Mouse (Mus musculus): Measurements from ENCODE around the gene Aifm2.

Aifm2 gene

DNA sequence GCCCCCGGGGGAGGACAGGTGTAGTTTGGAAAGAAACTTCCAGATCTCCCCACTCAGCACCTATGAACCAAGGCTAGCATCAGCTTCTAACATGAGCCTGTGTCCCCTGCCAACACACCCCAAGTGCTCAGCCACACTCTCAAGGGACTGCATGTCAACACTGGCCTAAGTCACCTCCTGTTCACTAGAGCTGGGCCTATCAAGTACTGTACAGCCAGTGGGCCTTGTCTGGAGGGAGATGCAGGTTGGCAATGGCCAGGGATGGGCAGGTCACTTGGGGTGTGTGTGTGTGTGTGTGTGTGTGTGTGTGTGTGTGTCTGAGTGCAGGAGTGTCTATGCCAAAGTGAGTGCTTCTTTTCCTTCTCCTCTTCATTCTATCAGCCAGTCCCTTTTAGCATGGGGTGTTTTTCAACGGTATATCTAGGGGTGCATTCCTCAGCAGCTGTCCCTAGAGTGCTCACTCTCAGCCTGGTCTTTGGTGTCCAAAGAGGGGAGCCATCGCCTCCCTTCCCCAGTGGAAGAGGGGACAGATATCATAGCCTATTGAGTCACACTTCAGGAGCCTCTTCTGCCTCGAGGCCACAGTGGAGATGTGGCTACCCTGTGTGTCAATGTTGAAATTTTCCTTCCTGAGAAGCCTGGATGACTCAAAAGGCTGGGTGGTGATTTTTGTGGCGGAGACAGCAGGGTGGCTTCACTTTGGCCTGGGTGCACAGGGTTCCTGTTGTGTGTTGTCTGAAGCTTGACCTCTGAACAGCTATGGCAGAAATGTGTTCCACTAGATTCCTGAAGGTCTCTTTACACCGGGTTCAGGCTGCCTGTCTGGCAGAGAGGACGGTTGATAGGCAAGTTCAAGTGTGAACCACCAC, 1.2 kb downstream of the Aifm2 start:
- DNase-seq (ENCODE audit: low spot score in 2 of 2) = no peak

DNA sequence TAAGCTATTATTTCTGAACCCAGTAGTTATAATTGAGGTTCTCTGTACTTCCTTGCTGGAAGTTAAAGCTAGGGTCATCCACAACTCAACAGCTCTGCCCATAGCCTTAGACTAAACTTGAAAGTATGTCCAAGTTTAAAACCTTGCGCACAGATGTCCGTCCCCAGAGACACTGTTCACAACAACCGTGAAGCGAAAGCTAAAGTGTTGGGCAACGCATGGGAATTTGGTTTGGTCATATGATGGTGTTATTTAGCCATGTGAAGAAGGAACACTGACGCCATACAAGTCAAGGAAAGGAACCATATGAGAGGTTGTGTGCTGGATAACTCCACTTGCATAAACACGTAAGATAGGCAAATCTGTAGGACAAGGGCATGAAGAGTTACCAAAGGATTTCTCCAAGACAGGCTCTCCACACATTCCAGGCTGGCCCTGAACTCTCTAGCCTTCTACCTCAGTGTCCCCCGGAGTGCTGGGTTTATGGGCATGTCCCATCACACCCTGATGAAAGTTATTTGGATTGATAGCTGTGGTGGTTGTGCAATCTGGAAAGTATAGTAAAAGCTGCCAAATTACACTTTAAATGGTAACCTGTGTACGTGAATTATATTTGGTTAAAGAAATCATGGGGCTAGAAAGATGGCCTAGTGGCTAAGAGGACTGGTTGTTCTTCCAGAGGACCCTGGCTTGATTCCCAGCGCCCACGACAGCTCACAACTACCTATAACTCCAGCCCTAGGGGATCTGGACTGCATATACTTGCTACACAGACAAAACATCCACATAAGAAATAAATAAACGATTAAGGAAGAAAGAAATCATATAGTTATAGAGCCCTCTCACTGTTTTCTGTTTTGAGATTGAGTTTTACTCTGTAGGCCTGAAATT, 2.6 kb downstream of the Aifm2 start:
- no peak for DNase-seq (ENCODE audit: low spot score in 2 of 2)

DNA sequence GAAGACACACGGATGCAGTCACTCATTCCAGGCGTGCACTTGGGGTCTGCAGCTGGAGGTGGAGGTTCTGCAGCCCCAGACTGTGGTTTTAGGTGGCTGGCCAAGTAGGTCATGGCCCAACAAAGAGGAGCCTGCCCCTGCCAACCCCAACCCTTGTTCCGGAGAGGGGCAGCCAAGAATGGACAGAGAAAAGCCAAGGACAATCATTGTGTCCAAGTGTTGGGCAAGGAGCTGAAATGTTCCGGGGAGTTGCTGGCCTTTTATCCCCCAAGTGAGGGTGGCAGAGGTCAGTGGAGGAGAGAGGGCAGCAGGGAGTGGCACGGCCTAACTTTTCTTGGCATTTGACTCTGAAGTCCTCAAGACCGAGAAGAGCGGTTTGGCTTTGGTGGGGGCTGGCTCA, 5.3 kb downstream of the Aifm2 start:
- no peak for DNase-seq (ENCODE audit: low spot score in 2 of 2)

DNA sequence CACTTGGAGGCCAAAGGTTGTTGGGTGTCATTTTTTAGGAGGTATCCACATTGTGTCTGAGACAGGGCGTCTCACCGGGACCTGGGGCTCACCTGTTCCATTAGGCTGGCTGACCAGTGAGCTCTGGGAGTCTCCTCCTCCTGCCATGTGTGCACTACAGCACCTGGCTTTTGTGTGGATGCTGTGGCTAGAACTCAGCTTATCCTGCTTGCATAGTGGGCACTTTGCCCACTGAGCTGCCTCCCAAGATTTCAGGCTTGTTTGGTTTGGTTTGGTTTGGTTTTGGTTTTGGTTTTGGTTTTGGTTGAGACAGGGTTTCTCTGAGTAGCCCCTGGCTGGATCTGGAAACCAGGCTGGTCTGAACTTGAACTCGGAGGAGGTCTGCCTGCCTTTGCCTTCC, 7.2 kb downstream of the Aifm2 start:
- no peak for DNase-seq (ENCODE audit: low spot score in 2 of 2)

DNA sequence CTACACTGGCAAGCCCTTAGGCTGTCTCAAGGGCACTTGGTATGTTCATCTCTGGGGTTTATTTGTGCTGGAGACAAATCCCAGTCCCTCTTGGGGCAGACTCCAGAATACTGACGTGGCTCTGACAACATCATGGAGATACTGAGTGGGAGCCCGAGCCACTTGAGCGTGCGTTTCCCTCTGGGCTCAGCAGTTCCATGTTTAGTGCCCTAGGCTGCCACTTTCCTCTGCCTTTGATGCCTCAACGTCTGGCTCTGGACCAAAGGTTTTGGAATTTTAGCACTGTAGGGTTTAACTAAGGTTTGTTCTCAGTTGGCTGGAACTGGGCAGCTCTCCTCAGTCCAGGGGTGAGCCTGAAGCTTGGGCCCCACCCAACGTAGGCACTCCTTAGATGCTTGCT, 8.2 kb downstream of the Aifm2 start:
- no peak for DNase-seq (ENCODE audit: low spot score in 2 of 2)

DNA sequence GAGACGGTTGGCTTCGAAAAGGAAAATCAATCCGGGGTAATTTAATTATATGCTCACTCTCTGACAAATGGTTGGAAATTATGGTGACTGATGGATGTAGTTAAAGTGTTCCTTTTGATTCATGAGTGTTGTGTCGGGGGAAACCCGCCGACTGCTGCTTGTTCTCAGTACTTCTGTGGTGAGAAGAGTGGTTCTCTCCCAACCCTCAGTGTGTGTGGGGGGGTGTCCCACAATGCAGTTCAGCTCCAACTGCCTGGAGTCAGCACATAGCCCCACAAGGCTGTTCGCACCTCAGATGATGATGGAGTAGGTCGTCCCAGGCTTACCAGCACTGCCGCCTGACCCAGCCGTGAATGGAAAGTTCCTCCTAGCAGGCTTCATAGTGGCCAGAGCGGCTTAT, 14.1 kb downstream of the Aifm2 start:
- DNase-seq (ENCODE audit: low spot score in 2 of 2) = no peak

DNA sequence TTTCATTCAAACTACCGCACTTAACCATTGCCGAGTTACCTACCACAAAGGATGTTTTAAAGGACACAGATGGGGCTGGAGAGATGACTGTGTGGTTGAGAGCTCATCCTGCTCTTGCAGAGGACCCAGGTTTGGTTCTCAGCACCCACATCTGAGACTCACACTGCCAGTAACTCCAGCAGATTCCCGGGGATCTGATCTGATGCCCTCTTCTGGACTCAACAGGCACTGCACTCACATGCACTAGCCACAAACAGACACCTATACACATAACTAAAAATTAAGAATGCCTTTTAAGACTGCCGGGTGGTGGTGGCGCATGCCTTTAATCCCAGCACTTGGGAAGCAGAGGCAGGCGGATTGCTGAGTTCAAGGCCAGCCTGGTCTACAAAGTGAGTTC, 15.1 kb downstream of the Aifm2 start:
- DNase-seq (ENCODE audit: low spot score in 2 of 2) = no peak

DNA sequence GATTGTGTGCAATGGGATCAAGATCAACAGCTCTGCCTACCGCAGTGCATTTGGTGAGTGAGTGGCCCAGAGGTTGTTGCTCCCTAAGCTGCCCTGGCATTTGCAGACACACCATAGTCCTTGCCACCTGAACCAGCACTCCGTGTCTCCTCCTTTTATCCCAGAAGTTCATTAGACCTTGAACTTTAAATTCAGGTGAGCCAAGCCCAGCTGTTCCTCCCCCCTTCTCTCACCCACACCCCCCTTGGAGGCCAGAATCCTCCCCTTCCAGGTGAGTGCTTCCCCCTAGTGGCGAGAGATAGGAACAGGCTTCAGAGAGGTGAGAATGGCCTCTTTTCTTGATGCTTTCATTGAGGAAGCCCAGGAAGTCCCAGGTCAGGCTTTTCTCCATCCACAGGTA, 19.3 kb downstream of the Aifm2 start:
- DNase-seq (ENCODE audit: low spot score in 2 of 2) = peak in 1 of 2 experiments; percentile 23

DNA sequence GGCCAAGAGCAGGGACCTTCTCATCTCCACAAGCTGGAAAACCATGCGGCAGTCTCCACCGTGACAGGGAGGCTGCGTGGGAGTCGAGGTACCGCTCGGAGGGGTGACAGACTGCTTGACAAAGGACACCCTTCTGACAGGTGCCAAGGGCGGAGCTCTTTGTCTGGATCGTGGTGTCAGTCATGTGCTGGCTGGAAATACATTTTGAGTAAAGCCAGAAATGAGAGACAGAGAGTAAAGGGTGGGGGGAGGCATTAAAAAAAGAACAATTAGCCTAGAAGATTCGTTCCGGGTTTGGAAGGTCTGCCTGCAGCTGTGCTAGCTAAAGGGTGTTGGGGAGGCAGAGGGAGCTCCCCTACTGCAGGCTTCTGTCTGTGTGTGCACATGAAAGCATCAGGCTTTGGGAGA, 21.6 kb downstream of the Aifm2 start:
- DNase-seq (ENCODE audit: low spot score in 2 of 2) = no peak

DNA sequence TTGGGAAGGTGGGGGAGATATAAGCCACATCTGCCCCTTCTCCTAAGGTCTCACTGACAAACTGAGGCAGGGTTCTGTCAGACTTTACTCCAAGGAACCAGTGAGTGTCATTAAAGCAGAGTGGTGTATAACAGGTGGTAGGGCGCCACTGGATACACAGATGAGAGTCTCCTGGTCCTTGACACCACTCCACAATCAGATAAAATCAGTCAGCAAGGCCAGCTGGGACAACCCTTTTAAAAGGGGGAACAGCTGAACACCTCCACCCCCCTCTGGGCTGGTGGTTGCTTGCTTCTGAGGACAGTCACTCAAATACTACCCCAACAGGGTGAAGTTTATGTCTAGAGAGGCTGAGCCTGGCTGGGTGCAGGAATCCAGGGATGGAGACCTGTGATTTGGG, 22.5 kb downstream of the Aifm2 start:
- DNase-seq (ENCODE audit: low spot score in 2 of 2) = no peak

DNA sequence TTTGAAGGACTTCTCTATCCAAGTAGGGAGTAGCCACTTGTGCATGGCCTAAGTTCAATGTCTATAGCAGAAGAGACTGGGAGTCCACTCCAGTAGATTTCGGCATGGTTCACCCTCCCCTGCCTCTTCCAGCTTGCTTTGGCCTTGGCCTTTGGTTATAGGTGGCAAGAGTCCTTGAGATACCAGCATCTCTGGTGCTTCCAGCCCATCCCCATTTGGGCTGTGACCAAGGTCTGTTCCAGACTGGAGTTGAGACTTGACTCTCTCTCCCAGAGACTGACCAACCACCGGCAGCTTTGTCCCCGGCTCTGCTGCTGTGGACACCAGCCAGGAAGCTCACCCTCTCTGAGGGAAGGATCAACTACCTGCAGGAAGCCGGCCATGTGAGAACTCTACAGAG, 23.1 kb downstream of the Aifm2 start:
- DNase-seq (ENCODE audit: low spot score in 2 of 2) = no peak

DNA sequence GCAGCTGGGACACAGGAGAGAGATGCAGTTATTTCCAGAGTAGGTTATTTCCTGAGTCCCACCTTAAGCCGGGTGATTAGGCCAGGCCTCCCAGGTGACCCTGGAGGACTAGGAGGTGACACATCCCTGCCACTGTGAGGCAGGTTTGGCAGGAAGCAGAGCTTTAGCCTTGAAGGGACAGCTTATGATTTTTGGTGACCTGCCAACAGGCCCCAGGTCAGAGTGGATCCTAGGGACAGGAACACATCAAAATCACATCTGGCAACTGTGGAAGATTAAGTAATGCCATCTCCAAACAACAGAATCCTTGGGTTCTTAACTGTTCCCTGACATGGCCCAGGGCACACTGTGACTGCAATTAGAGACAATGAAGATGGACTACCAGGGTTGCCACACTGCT, 26.2 kb downstream of the Aifm2 start:
- no peak for DNase-seq (ENCODE audit: low spot score in 2 of 2)

DNA sequence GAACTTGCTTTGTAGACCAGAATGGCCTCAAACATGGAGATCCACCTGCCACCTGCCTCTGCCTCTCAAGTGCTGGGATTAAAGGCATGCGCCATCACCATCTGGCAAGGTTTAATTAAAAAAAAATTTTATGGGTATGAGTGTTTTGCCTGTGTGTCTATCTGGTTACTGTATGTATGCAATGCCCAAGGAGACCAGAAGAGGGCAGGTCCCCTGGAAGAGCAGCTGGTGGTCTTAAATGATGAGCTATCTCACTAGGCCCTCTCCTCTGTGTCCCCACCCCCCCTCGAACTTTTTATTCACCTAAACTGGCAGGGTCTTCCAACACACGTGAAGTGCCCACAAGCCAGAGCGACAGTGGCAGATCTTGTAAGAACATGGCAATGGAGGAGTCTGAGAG, 26.8 kb downstream of the Aifm2 start:
- DNase-seq (ENCODE audit: low spot score in 2 of 2) = no peak

DNA sequence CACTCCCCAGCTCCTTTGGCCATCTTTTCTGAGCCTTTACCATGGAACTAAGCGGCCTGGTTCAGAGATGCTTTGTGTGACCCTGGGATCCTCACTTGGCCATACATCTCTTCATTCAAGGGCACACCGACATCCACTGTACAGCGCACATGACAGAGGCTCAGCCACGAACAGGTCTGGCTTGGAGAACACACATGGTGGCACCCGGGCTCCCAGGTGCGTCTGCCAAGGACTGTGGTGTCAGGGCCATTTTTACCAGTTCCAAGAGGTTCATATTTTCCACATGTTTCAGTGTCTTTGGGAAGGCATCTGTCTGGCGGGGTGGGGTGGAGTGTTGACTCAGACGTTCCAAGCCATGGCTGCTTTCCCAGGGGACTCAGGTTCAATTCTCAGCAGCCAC, 27.3 kb downstream of the Aifm2 start:
- DNase-seq (ENCODE audit: low spot score in 2 of 2) = no peak

DNA sequence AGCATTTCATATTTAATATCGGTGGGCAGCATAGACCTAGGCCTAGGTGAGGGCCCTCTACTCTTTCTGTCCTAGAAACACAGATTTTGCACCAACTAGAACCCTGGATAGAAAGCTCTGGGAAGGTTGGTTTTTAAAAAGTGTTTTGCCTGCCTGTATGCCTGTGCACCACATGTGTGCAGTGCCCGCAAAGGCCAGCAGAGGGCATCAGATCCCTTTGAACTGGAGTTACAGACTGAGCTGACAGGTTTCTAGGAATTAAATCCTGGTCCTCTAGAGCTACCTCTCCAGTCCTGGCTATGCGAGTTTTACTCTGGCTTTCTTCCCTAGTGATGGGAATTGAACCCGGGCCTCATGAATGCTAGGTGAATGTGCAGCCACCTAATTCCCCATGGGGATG, 30.1 kb downstream of the Aifm2 start:
- no peak for DNase-seq (ENCODE audit: low spot score in 2 of 2)

DNA sequence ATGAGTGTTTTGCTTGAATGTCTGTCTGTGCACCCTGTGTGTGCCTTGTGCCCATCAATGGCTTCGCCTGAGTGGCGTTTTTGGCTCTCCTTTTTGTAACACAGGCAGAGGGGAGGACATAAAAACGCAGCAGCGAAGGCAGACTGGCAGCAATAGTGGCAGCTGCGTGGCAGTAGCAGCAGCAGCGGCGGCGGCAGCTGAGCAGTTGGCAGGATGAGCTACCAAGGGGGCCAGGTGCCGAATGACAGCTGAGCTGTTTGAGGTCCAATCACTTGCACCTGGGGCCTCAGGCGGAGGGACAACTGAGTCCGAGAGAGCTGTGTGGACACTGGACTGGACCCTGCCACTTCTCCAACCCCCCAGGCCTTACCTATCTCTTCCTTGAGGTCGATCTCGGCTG, 32.2 kb downstream of the Aifm2 start:
- no peak for DNase-seq (ENCODE audit: low spot score in 2 of 2)

DNA sequence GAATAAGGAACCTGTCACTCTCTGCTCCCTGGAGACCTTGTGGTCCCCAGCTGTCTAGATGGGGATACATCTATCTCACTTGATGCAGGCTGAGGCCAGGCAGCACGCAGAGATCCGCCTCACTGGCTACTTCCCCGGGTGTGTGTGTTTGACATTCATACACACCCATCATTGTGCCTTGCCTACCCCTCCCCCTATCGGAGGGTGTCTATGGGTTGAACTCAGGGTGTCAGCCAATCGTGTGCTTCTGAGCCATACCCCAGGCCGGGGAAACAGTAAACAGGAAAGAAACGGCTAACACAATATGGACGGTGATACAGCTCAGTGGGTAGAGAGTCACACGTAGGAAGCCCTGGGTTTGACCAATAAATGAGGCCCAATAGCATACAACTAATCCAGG, 35.0 kb downstream of the Aifm2 start:
- no peak for DNase-seq (ENCODE audit: low spot score in 2 of 2)

DNA sequence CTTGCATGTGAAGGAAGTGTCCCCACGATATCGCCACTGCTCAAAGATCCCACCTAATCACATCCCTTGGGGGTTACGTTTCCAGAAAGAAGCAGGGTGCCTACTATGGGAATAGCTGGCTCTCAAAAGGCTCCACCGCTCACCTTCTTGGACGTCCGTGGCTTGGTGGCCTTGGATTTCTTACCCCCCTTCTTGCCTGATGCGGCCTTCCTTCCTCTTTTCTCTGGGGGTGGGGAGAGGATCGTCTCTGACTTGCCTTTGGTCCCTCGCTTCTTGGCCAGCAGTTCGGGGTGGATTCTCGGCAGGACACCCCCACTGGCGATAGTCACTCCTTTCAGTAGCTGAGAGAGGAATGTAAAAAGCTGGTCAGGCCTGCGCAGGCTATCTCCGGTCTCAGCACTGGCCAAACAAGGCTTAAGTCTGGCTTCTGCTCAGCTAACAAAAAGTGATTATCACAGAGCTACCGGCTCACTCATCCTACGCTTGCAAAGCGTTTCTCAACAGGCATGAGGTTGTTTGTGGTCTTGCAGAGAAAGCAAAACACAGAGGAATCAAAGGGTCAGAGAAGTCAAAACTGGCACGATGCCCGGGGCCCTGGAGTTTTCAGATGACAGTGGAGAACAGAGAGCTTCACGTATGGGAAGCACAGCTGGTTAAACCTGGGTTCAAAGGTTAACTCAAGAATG, 36.6 kb downstream of the Aifm2 start:
- DNase-seq (ENCODE audit: low spot score in 2 of 2) = no peak

DNA sequence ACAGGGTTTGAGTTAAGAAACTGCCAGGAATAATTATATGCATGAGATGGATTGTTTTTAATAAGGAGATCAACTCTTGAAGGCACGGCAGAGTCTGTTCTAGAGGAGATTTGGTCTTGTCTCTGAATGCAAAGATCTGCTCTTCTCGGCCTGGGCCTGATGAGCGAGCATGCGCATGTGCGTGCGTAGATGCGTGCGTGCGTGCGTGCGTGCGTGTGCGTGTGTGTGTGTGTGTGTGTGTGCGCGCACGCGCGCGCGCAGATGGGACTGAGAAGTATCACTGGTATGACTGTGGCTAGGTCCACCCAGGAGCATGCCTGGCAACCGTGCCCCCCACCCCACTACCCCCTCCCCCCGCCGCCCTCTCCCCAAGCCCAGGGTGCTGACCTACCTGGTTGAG, 38.0 kb downstream of the Aifm2 start:
- DNase-seq (ENCODE audit: low spot score in 2 of 2) = no peak

DNA sequence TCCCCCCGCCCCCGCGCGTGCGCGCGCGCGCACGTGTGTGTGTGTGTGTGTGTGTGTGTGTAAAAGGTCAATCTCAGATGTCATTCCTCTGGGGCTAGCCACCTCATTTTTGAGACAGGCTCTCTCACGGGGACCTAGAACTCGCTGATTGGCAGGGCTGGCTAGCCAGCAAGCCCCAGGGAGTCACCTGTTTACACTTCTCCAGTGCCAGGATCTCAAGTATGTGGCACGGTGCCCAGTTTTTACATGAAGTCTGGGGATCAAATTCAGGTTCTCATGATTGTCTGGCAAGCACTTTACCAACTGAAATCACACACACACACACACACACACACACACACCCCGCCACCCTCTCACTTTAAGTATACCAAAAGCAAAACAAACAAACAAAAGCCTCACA, 42.0 kb downstream of the Aifm2 start:
- no peak for DNase-seq (ENCODE audit: low spot score in 2 of 2)

DNA sequence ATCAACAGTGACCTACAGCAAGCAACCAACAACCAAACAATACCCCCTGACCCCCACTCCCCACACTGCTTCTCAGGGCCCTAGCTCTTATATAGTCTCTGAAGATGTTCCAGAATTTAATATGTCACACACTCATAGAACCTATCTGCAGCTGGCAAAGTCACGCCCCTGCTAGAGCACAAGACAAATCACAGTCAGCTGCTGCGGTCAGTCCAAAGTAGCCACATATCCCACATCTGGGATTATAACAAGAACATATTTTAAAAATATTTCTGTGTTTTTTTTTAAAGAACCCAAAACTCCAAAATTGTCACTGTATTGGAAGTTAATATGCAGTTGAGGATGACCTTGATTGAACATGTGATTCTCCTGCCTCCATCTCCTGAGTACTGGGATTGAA, 43.8 kb downstream of the Aifm2 start:
- no peak for DNase-seq (ENCODE audit: low spot score in 2 of 2)

DNA sequence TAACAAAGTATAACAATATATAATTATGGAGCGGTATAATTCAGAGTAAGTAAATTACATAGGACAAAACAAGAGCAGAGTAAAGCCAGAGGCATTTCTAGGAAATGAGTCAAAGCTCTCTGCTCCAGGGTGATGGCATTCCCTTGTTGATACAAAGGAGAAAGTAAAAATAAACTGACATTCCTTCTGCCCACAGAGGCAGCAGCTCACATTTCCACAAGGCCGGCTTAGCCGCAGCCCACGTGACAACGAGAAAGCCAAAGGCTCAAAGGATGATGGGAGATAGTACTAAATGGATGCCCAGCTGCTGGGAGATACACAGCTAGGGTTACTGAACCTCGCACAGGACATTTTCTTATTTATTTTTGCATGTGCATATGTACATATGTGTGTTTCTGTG, 44.8 kb downstream of the Aifm2 start:
- no peak for DNase-seq (ENCODE audit: low spot score in 2 of 2)

DNA sequence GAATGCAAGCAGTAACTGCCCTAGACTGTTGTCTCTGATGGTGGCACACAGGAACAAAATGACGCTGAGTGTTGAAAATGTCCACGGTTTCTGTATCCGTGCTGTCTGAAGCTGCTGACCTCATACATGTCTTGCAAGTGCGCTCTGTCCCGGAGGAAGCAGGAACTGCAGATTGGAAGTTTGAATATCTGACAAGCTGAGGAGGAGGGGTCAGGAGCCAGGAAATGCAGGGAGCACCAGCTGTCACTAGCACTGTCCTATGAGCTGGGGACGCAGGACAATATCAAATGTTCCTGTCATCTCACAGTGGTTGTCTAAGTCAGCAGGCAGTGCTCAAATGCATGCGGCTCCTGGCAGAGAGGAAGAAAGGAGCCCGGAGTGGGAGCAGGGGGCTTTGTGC, 49.6 kb downstream of the Aifm2 start:
- no peak for DNase-seq (ENCODE audit: low spot score in 2 of 2)

Data from urinary bladder, adult 18-20 months (tissue).